Mouse (Mus musculus): ENCODE data around the gene Mettl25. TPM values are rescaled to one million over a fixed set of nuclear protein-coding genes. Genes with fewer than 3 reads are reported as not detected.

Gene Mettl25
- polyA plus RNA-seq, 1 experiment: 6.0 TPM

DNA sequence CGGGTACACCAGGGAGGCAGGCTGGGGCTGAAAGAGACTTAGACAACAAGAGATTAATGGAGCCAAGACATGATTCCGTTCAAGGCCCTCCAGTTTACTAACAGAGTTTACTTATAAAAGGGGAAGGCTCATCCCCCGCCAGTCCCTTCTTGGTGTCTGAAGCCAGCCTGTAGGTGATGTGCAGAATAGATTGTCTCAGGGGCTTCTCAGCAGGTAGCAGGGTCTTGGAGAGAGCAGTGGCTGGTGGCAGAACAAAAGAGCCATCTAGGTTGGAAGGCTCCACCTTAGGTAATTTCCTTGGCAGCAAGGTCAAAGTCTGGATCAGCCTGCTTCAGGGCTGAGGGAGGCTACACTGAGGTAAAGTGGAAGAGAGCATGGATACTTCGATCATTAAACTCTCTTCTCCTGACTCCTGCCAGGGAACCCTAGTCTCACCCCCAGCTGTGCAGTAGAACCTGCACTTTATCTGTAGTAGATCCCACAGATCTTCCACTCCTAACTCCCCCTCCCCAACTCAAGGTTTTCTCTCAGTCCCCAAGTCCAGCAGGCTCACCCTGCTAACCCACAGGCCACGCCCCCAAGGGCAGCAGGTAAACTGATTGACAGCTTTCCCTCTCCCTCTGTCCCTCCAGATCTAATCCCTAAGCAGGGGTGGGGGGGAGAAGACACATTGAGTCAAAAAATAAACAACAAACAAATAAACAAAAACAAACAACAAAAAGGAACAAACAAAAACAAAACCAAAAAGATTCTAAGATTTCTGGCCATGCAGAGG lies 87.2 kb downstream of the Mettl25 start:
- WGBS: 69% methylated on average over 5 of the region's 5 CpGs

DNA sequence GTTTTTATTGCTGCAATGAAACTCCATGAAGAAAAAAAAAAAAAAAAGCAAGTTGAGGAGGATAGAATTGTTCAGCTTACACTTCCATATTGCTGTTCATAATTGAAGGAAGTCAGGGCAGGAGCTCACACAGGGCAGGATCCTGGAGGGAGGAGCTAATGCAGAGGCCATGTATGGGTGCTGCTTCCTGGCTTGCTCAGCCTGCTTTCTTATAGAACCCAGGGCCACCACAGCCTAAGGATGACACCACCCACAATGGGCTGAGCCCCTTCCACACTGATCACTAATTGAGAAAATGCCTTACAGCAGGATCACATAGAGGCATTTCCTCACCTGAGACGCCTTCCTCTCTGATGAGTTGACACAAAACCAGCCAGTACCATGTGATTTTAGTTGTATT lies 95.2 kb downstream of the Mettl25 start:
- no peaks in the 10 kb centered on the region for H3K36me3 ChIP-seq (ENCODE audit: control insufficient read depth, insufficient read depth, low read length)
- 71% methylated on average over 1 of the region's 1 CpGs for WGBS
- no peaks in the 10 kb centered on the region for H3K27me3 ChIP-seq (ENCODE audit: control insufficient read depth, insufficient read depth, low read length)
- no peak overlapping the region for H3K27ac ChIP-seq (ENCODE audit: insufficient read depth, low read depth, low read length)
- TF ChIP-seq POLR2A (IDR thresholded peaks at IDR 0.05; ENCODE audit: low read depth, low read length) (no peak), CTCF (IDR thresholded peaks at IDR 0.05; ENCODE audit: extremely low read depth, insufficient read length, insufficient replicate concordance, low read depth, low read length) (no peak)
- H3K4me3 ChIP-seq (ENCODE audit: low read depth, low read length): no peak overlapping the region
- no peaks in the 10 kb centered on the region for H3K4me1 ChIP-seq (ENCODE audit: control insufficient read depth, insufficient read depth, insufficient read length, low read length)

More for the DNA sequence above, 87.2 kb downstream of the Mettl25 start:
- Histone ChIP-seq H3K4me1 (ENCODE audit: control insufficient read depth, insufficient read depth, insufficient read length, low read length) (peaks cover 4% of the 10 kb centered on the region; the same call in 1 of the 2 replicates), H3K27me3 (ENCODE audit: control insufficient read depth, insufficient read depth, low read length) (no peaks in the 10 kb centered on the region), H3K4me3 (ENCODE audit: low read depth, low read length) (no peak overlapping the region), H3K27ac (ENCODE audit: insufficient read depth, low read depth, low read length) (no peak overlapping the region), H3K36me3 (ENCODE audit: control insufficient read depth, insufficient read depth, low read length) (no peaks in the 10 kb centered on the region)
- TF ChIP-seq POLR2A (IDR thresholded peaks at IDR 0.05; ENCODE audit: low read depth, low read length): no peak
- no peak for TF ChIP-seq CTCF (IDR thresholded peaks at IDR 0.05; ENCODE audit: extremely low read depth, insufficient read length, insufficient replicate concordance, low read depth, low read length)

- no peak for TF ChIP-seq CTCF (IDR thresholded peaks at IDR 0.05; ENCODE audit: extremely low read depth, insufficient read length, insufficient replicate concordance, low read depth, low read length)
- TF ChIP-seq POLR2A (IDR thresholded peaks at IDR 0.05; ENCODE audit: low read depth, low read length): no peak
- Histone ChIP-seq H3K4me1 (ENCODE audit: control insufficient read depth, insufficient read depth, insufficient read length, low read length) (no peaks in the 10 kb centered on the region), H3K4me3 (ENCODE audit: low read depth, low read length) (no peak overlapping the region), H3K27ac (ENCODE audit: insufficient read depth, low read depth, low read length) (no peak overlapping the region), H3K36me3 (ENCODE audit: control insufficient read depth, insufficient read depth, low read length) (no peaks in the 10 kb centered on the region), H3K27me3 (ENCODE audit: control insufficient read depth, insufficient read depth, low read length) (no peaks in the 10 kb centered on the region)
- WGBS: 68% methylated on average over 6 of the region's 6 CpGs
Measured at GRCm38 (mm10) chr10:105741736-105742135, 99.4 kb downstream of the Mettl25 start.

GRCm38 (mm10) chr10:105738942-105739341 lies 102.2 kb downstream of the Mettl25 start:
- no peak overlapping the region for H3K4me3 ChIP-seq (ENCODE audit: low read depth, low read length)
- TF ChIP-seq POLR2A (IDR thresholded peaks at IDR 0.05; ENCODE audit: low read depth, low read length) (no peak), CTCF (IDR thresholded peaks at IDR 0.05; ENCODE audit: extremely low read depth, insufficient read length, insufficient replicate concordance, low read depth, low read length) (no peak)
- H3K27ac ChIP-seq (ENCODE audit: insufficient read depth, low read depth, low read length): no peak overlapping the region
- H3K27me3 ChIP-seq (ENCODE audit: control insufficient read depth, insufficient read depth, low read length): no peaks in the 10 kb centered on the region
- H3K4me1 ChIP-seq (ENCODE audit: control insufficient read depth, insufficient read depth, insufficient read length, low read length): no peaks in the 10 kb centered on the region
- H3K36me3 ChIP-seq (ENCODE audit: control insufficient read depth, insufficient read depth, low read length): no peaks in the 10 kb centered on the region
- 64% methylated on average over 5 of the region's 5 CpGs for WGBS

- no peaks in the 10 kb centered on the region for H3K4me1 ChIP-seq (ENCODE audit: control insufficient read depth, insufficient read depth, insufficient read length, low read length)
- no peaks in the 10 kb centered on the region for H3K36me3 ChIP-seq (ENCODE audit: control insufficient read depth, insufficient read depth, low read length)
- WGBS: 73% methylated on average over 2 of the region's 2 CpGs
- H3K4me3 ChIP-seq (ENCODE audit: low read depth, low read length): no peak overlapping the region
- no peak overlapping the region for H3K27ac ChIP-seq (ENCODE audit: insufficient read depth, low read depth, low read length)
- no peak for TF ChIP-seq CTCF (IDR thresholded peaks at IDR 0.05; ENCODE audit: extremely low read depth, insufficient read length, insufficient replicate concordance, low read depth, low read length)
- TF ChIP-seq POLR2A (IDR thresholded peaks at IDR 0.05; ENCODE audit: low read depth, low read length): no peak
- no peaks in the 10 kb centered on the region for H3K27me3 ChIP-seq (ENCODE audit: control insufficient read depth, insufficient read depth, low read length)
Measured at GRCm38 (mm10) chr10:105727798-105728197, 113.4 kb downstream of the Mettl25 start.

DNA sequence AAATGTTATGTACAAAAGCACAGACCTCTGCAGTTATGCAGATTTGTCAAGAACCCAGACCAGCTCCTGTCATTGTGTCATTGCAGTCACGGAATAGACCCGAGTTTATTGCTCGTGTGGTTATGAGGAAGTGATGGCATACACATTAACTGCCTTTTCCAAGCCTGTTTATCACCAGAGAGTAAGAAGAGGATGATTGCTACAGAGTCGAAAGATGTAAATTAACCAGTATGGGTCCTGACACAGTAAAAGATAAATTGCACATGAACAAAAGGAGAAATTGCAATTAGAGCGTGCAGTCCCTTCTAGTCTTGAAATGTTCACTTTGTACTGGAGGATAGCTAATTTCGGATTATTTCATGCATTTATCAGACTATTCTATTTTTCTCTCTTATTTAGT lies 113.8 kb downstream of the Mettl25 start:
- Histone ChIP-seq H3K4me1 (ENCODE audit: control insufficient read depth, insufficient read depth, insufficient read length, low read length) (no peaks in the 10 kb centered on the region), H3K4me3 (ENCODE audit: low read depth, low read length) (no peak overlapping the region), H3K27ac (ENCODE audit: insufficient read depth, low read depth, low read length) (no peak overlapping the region), H3K36me3 (ENCODE audit: control insufficient read depth, insufficient read depth, low read length) (no peaks in the 10 kb centered on the region), H3K27me3 (ENCODE audit: control insufficient read depth, insufficient read depth, low read length) (no peaks in the 10 kb centered on the region)
- TF ChIP-seq CTCF (IDR thresholded peaks at IDR 0.05; ENCODE audit: extremely low read depth, insufficient read length, insufficient replicate concordance, low read depth, low read length): no peak
- TF ChIP-seq POLR2A (IDR thresholded peaks at IDR 0.05; ENCODE audit: low read depth, low read length): no peak
- WGBS: 55% methylated on average over 6 of the region's 6 CpGs

- WGBS: 8% methylated on average over 6 of the region's 6 CpGs
- no peak for TF ChIP-seq CTCF (IDR thresholded peaks at IDR 0.05; ENCODE audit: extremely low read depth, insufficient read length, insufficient replicate concordance, low read depth, low read length)
- TF ChIP-seq POLR2A (IDR thresholded peaks at IDR 0.05; ENCODE audit: low read depth, low read length): no peak
- no peak overlapping the region for H3K27ac ChIP-seq (ENCODE audit: insufficient read depth, low read depth, low read length)
- H3K27me3 ChIP-seq (ENCODE audit: control insufficient read depth, insufficient read depth, low read length): no peaks in the 10 kb centered on the region
- no peaks in the 10 kb centered on the region for H3K4me1 ChIP-seq (ENCODE audit: control insufficient read depth, insufficient read depth, insufficient read length, low read length)
- H3K36me3 ChIP-seq (ENCODE audit: control insufficient read depth, insufficient read depth, low read length): no peaks in the 10 kb centered on the region
- H3K4me3 ChIP-seq (ENCODE audit: low read depth, low read length): no peak overlapping the region
Measured at GRCm38 (mm10) chr10:105714844-105715243, 126.3 kb downstream of the Mettl25 start.
